Mouse (Mus musculus): Measurements from ENCODE around the gene Exoc4. TPM values are rescaled to one million over a fixed set of nuclear protein-coding genes. Genes with fewer than 3 reads are reported as not detected.

Exoc4 gene
- polyA plus RNA-seq, 1 experiment from 2014 or later: 9.5 TPM

GRCm38 (mm10) chr6:33711742-33712141 is 462.9 kb downstream of the Exoc4 start:
- DNase-seq (ENCODE audit: low spot score): no peak
- no peaks in the 10 kb centered on the region for H3K4me1 ChIP-seq (replicated peaks; ENCODE audit: control insufficient read depth, insufficient read depth)
- 83% methylated on average over 3 of the region's 3 CpGs for WGBS
- no peak overlapping the region for H3K27ac ChIP-seq (replicated peaks)
- TF ChIP-seq EP300 (optimal IDR thresholded peaks at IDR 0.05) (no peak), CTCF (IDR thresholded peaks at IDR 0.05; ENCODE audit: low read depth) (no peak)
- no peak overlapping the region for H3K4me2 ChIP-seq (replicated peaks; ENCODE audit: low read depth)
- no peaks in the 10 kb centered on the region for H3K27me3 ChIP-seq (ENCODE audit: control insufficient read depth, insufficient read depth, low read length)
- H3K9ac ChIP-seq (ENCODE audit: low read length): no peak overlapping the region
- no peaks in the 10 kb centered on the region for H3K9me3 ChIP-seq (ENCODE audit: control insufficient read depth, low read length)
- no peak overlapping the region for H3K4me3 ChIP-seq (ENCODE audit: low read depth, low read length)
- ATAC-seq (ENCODE audit: low FRiP score, low TSS enrichment): no peak
- H3K36me3 ChIP-seq (ENCODE audit: control insufficient read depth, insufficient read depth, low read length): no peaks in the 10 kb centered on the region

- Histone ChIP-seq H3K36me3 (ENCODE audit: control insufficient read depth, insufficient read depth, low read length) (no peaks in the 10 kb centered on the region), H3K4me3 (ENCODE audit: low read depth, low read length) (no peak overlapping the region), H3K9me3 (ENCODE audit: control insufficient read depth, low read length) (no peaks in the 10 kb centered on the region), H3K27ac (replicated peaks) (no peak overlapping the region), H3K27me3 (ENCODE audit: control insufficient read depth, insufficient read depth, low read length) (no peaks in the 10 kb centered on the region), H3K9ac (ENCODE audit: low read length) (no peak overlapping the region), H3K4me2 (replicated peaks; ENCODE audit: low read depth) (no peak overlapping the region), H3K4me1 (replicated peaks; ENCODE audit: control insufficient read depth, insufficient read depth) (no peaks in the 10 kb centered on the region)
- TF ChIP-seq EP300 (optimal IDR thresholded peaks at IDR 0.05) (no peak), CTCF (IDR thresholded peaks at IDR 0.05; ENCODE audit: low read depth) (no peak)
- no peak for DNase-seq (ENCODE audit: low spot score)
- no peak for ATAC-seq (ENCODE audit: low FRiP score, low TSS enrichment)
- WGBS: 88% methylated on average over 7 of the region's 7 CpGs
Measured at GRCm38 (mm10) chr6:33712540-33713118, 463.7 kb downstream of the Exoc4 start.

GRCm38 (mm10) chr6:33716254-33716965 is 467.5 kb downstream of the Exoc4 start:
- 79% methylated on average over 6 of the region's 6 CpGs for WGBS
- DNase-seq (ENCODE audit: low spot score) (no peak), ATAC-seq (ENCODE audit: low FRiP score, low TSS enrichment) (no peak)
- Histone ChIP-seq H3K4me2 (replicated peaks; ENCODE audit: low read depth) (no peak overlapping the region), H3K27ac (replicated peaks) (no peak overlapping the region), H3K4me3 (ENCODE audit: low read depth, low read length) (no peak overlapping the region), H3K27me3 (ENCODE audit: control insufficient read depth, insufficient read depth, low read length) (no peaks in the 10 kb centered on the region), H3K9me3 (ENCODE audit: control insufficient read depth, low read length) (no peaks in the 10 kb centered on the region), H3K4me1 (replicated peaks; ENCODE audit: control insufficient read depth, insufficient read depth) (no peaks in the 10 kb centered on the region), H3K9ac (ENCODE audit: low read length) (no peak overlapping the region), H3K36me3 (ENCODE audit: control insufficient read depth, insufficient read depth, low read length) (no peaks in the 10 kb centered on the region)
- TF ChIP-seq CTCF (IDR thresholded peaks at IDR 0.05; ENCODE audit: low read depth) (no peak), EP300 (optimal IDR thresholded peaks at IDR 0.05) (no peak)

GRCm38 (mm10) chr6:33721166-33721565 is 472.3 kb downstream of the Exoc4 start:
- DNase-seq (ENCODE audit: low spot score) (no peak), ATAC-seq (ENCODE audit: low FRiP score, low TSS enrichment) (no peak)
- Histone ChIP-seq H3K9me3 (ENCODE audit: control insufficient read depth, low read length) (no peaks in the 10 kb centered on the region), H3K27ac (replicated peaks) (no peak overlapping the region), H3K4me2 (replicated peaks; ENCODE audit: low read depth) (no peak overlapping the region), H3K4me3 (ENCODE audit: low read depth, low read length) (no peak overlapping the region), H3K36me3 (ENCODE audit: control insufficient read depth, insufficient read depth, low read length) (no peaks in the 10 kb centered on the region), H3K27me3 (ENCODE audit: control insufficient read depth, insufficient read depth, low read length) (no peaks in the 10 kb centered on the region), H3K4me1 (replicated peaks; ENCODE audit: control insufficient read depth, insufficient read depth) (no peaks in the 10 kb centered on the region), H3K9ac (ENCODE audit: low read length) (no peak overlapping the region)
- WGBS: 35% methylated on average over 4 of the region's 4 CpGs
- TF ChIP-seq EP300 (optimal IDR thresholded peaks at IDR 0.05) (no peak), CTCF (IDR thresholded peaks at IDR 0.05; ENCODE audit: low read depth) (no peak)

- ATAC-seq (ENCODE audit: low FRiP score, low TSS enrichment) (no peak), DNase-seq (ENCODE audit: low spot score) (no peak)
- Histone ChIP-seq H3K27me3 (ENCODE audit: control insufficient read depth, insufficient read depth, low read length) (no peaks in the 10 kb centered on the region), H3K9ac (ENCODE audit: low read length) (no peak overlapping the region), H3K27ac (replicated peaks) (no peak overlapping the region), H3K4me1 (replicated peaks; ENCODE audit: control insufficient read depth, insufficient read depth) (no peaks in the 10 kb centered on the region), H3K4me2 (replicated peaks; ENCODE audit: low read depth) (no peak overlapping the region), H3K4me3 (ENCODE audit: low read depth, low read length) (no peak overlapping the region), H3K36me3 (ENCODE audit: control insufficient read depth, insufficient read depth, low read length) (no peaks in the 10 kb centered on the region), H3K9me3 (ENCODE audit: control insufficient read depth, low read length) (no peaks in the 10 kb centered on the region)
- TF ChIP-seq EP300 (optimal IDR thresholded peaks at IDR 0.05): no peak
- no peak for TF ChIP-seq CTCF (IDR thresholded peaks at IDR 0.05; ENCODE audit: low read depth)
- WGBS: 82% methylated on average over 2 of the region's 2 CpGs
Measured at GRCm38 (mm10) chr6:33722811-33723210, 473.9 kb downstream of the Exoc4 start.

GRCm38 (mm10) chr6:33724596-33724995 is 475.7 kb downstream of the Exoc4 start:
- no peak overlapping the region for H3K4me2 ChIP-seq (replicated peaks; ENCODE audit: low read depth)
- no peaks in the 10 kb centered on the region for H3K9me3 ChIP-seq (ENCODE audit: control insufficient read depth, low read length)
- DNase-seq (ENCODE audit: low spot score): no peak
- no peak for ATAC-seq (ENCODE audit: low FRiP score, low TSS enrichment)
- no peaks in the 10 kb centered on the region for H3K27me3 ChIP-seq (ENCODE audit: control insufficient read depth, insufficient read depth, low read length)
- H3K4me1 ChIP-seq (replicated peaks; ENCODE audit: control insufficient read depth, insufficient read depth): no peaks in the 10 kb centered on the region
- no peak overlapping the region for H3K27ac ChIP-seq (replicated peaks)
- 67% methylated on average over 3 of the region's 3 CpGs for WGBS
- H3K9ac ChIP-seq (ENCODE audit: low read length): no peak overlapping the region
- no peaks in the 10 kb centered on the region for H3K36me3 ChIP-seq (ENCODE audit: control insufficient read depth, insufficient read depth, low read length)
- TF ChIP-seq CTCF (IDR thresholded peaks at IDR 0.05; ENCODE audit: low read depth) (no peak), EP300 (optimal IDR thresholded peaks at IDR 0.05) (no peak)
- H3K4me3 ChIP-seq (ENCODE audit: low read depth, low read length): no peak overlapping the region
